Mouse (Mus musculus) erythroblast, embryonic 14.5 days (primary cell): ENCODE measurements around the gene Ulk3.

Source experiments
- GATA1 ChIP-seq: IDR thresholded peaks from 2 replicates; pipeline ENCODE4 v1.6.1; 2012; ENCODE audit warnings: low read length, inconsistent platforms, mixed read lengths
- TAL1 ChIP-seq: IDR thresholded peaks from 3 replicates; pipeline ENCODE4 v1.6.1; 2012; ENCODE audit warnings: low read length, inconsistent platforms, mixed read lengths

DNA sequence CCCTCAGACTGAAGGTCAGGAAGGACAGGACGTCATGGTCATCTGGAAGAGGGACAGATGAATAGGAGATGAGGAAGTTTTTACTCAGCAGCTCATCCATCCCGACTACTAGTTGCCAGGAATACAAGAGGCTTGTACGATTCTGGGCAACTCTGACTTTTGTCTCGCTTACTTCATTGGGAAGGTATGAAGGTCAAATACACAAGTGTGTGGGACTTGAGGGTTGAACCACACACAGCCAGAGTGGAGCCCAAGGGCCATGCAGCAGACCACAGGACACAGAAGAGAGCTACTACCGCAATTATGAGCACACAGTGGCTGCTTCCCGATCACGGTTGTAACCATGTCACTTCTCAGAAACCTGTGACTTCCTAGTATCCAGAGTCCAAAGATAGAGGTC lies 23.3 kb downstream of the Ulk3 start:
- no peak for TF ChIP-seq GATA1
- no peak for TF ChIP-seq TAL1
